Mouse (Mus musculus): ENCODE measurements at regions not wholly inside any gene's neighbourhood (a gene's known extent, or its start where the extent isn't known, plus 50 kb on each side); places are given as distances from the start of the nearest gene placed in this dataset.

GRCm38 (mm10) chr9:120766881-120767280, 162.1 kb upstream of the Ctnnb1 start:
- Histone ChIP-seq H3K36me3 (ENCODE audit: insufficient read depth, low read length) (no peaks in the 10 kb centered on the region), H3K9me3 (ENCODE audit: low read length) (peaks cover 6% of the 10 kb centered on the region; the same call in 1 of the 2 replicates), H3K4me1 (replicated peaks; ENCODE audit: low read depth, low read length) (peaks cover 65% of the 10 kb centered on the region), H3K4me3 (replicated peaks; ENCODE audit: low read length) (no peak overlapping the region), H3K27me3 (ENCODE audit: insufficient read depth, low read length) (no peaks in the 10 kb centered on the region)
- TF ChIP-seq NANOG (IDR thresholded peaks at IDR 0.05; ENCODE audit: borderline replicate concordance, low read length) = no peak
- TF ChIP-seq CTCF (conservative IDR thresholded peaks at IDR 0.05; ENCODE audit: low read length) = no peak
- no peak for TF ChIP-seq POU5F1 (IDR thresholded peaks at IDR 0.05; ENCODE audit: borderline replicate concordance, low read length)

GRCm38 (mm10) chr9:120767396-120767795, 161.6 kb upstream of the Ctnnb1 start:
- Histone ChIP-seq H3K4me3 (replicated peaks; ENCODE audit: low read length) (no peak overlapping the region), H3K27me3 (ENCODE audit: insufficient read depth, low read length) (no peaks in the 10 kb centered on the region), H3K9me3 (ENCODE audit: low read length) (peaks cover 6% of the 10 kb centered on the region; the same call in 1 of the 2 replicates), H3K36me3 (ENCODE audit: insufficient read depth, low read length) (no peaks in the 10 kb centered on the region), H3K4me1 (replicated peaks; ENCODE audit: low read depth, low read length) (peaks cover 66% of the 10 kb centered on the region)
- TF ChIP-seq POU5F1 (IDR thresholded peaks at IDR 0.05; ENCODE audit: borderline replicate concordance, low read length) = no peak
- TF ChIP-seq CTCF (conservative IDR thresholded peaks at IDR 0.05; ENCODE audit: low read length) = no peak
- no peak for TF ChIP-seq NANOG (IDR thresholded peaks at IDR 0.05; ENCODE audit: borderline replicate concordance, low read length)

- Histone ChIP-seq H3K27me3 (ENCODE audit: insufficient read depth, low read length) (no peaks in the 10 kb centered on the region), H3K4me1 (replicated peaks; ENCODE audit: low read depth, low read length) (peaks cover 58% of the 10 kb centered on the region), H3K36me3 (ENCODE audit: insufficient read depth, low read length) (no peaks in the 10 kb centered on the region), H3K4me3 (replicated peaks; ENCODE audit: low read length) (no peak overlapping the region), H3K9me3 (ENCODE audit: low read length) (peaks cover 6% of the 10 kb centered on the region; the same call in 1 of the 2 replicates)
- TF ChIP-seq CTCF (conservative IDR thresholded peaks at IDR 0.05; ENCODE audit: low read length) (no peak), NANOG (IDR thresholded peaks at IDR 0.05; ENCODE audit: borderline replicate concordance, low read length) (no peak), POU5F1 (IDR thresholded peaks at IDR 0.05; ENCODE audit: borderline replicate concordance, low read length) (no peak)
Measured at GRCm38 (mm10) chr9:120769056-120769455, 160.0 kb upstream of the Ctnnb1 start.

GRCm38 (mm10) chr9:120769679-120770078, 159.3 kb upstream of the Ctnnb1 start:
- H3K9me3 ChIP-seq (ENCODE audit: low read length) = peaks cover 6% of the 10 kb centered on the region; the same call in 1 of the 2 replicates
- H3K4me3 ChIP-seq (replicated peaks; ENCODE audit: low read length) = no peak overlapping the region
- TF ChIP-seq POU5F1 (IDR thresholded peaks at IDR 0.05; ENCODE audit: borderline replicate concordance, low read length) = no peak
- H3K36me3 ChIP-seq (ENCODE audit: insufficient read depth, low read length) = no peaks in the 10 kb centered on the region
- no peaks in the 10 kb centered on the region for H3K27me3 ChIP-seq (ENCODE audit: insufficient read depth, low read length)
- H3K4me1 ChIP-seq (replicated peaks; ENCODE audit: low read depth, low read length) = peaks cover 52% of the 10 kb centered on the region

GRCm38 (mm10) chr9:120770886-120771285, 158.1 kb upstream of the Ctnnb1 start:
- H3K9me3 ChIP-seq (ENCODE audit: low read length) = peaks cover 6% of the 10 kb centered on the region; the same call in 1 of the 2 replicates
- TF ChIP-seq NANOG (IDR thresholded peaks at IDR 0.05; ENCODE audit: borderline replicate concordance, low read length) (no peak), POU5F1 (IDR thresholded peaks at IDR 0.05; ENCODE audit: borderline replicate concordance, low read length) (no peak), CTCF (conservative IDR thresholded peaks at IDR 0.05; ENCODE audit: low read length) (no peak)

GRCm38 (mm10) chr9:120771896-120772530, 157.0 kb upstream of the Ctnnb1 start:
- H3K9me3 ChIP-seq (ENCODE audit: low read length) = 0 out of 2 replicates have a peak, but pooled peaks cover under 1% of the 10 kb centered on the region
- no peak overlapping the region for H3K4me3 ChIP-seq (replicated peaks; ENCODE audit: low read length)
- no peaks in the 10 kb centered on the region for H3K36me3 ChIP-seq (ENCODE audit: insufficient read depth, low read length)
- H3K27me3 ChIP-seq (ENCODE audit: insufficient read depth, low read length) = peaks cover 15% of the 10 kb centered on the region
- peaks cover 42% of the 10 kb centered on the region for H3K4me1 ChIP-seq (replicated peaks; ENCODE audit: low read depth, low read length)
- no peak for TF ChIP-seq POU5F1 (IDR thresholded peaks at IDR 0.05; ENCODE audit: borderline replicate concordance, low read length)
- TF ChIP-seq NANOG (IDR thresholded peaks at IDR 0.05; ENCODE audit: borderline replicate concordance, low read length) = no peak
- TF ChIP-seq CTCF (conservative IDR thresholded peaks at IDR 0.05; ENCODE audit: low read length) = no peak

More at GRCm38 (mm10) chr9:120770886-120771285, 158.1 kb upstream of the Ctnnb1 start:
- Histone ChIP-seq H3K4me1 (replicated peaks; ENCODE audit: low read depth, low read length) (peaks cover 42% of the 10 kb centered on the region), H3K27me3 (ENCODE audit: insufficient read depth, low read length) (peaks cover 4% of the 10 kb centered on the region; the same call in 1 of the 2 replicates), H3K36me3 (ENCODE audit: insufficient read depth, low read length) (no peaks in the 10 kb centered on the region), H3K4me3 (replicated peaks; ENCODE audit: low read length) (no peak overlapping the region)

DNA sequence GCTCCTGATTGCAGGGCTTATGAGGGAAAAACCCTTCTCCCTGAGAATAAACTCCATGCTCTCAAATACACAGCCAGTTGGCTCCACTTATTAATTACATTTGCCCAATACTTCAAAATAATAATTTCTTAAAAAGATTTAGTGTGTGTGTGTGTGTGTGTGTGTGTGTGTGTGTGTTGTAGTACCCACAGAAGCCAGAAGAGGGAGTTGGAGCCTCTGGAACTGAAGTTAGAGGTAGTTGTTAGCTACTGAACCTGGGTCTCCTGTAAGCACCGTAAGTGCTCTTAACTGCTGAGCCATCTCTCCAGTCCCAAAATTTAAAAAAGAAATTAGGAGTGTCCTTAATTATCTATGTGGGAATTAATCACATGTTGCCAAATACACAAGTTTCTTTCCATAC, 154.8 kb upstream of the Ctnnb1 start:
- peaks cover 27% of the 10 kb centered on the region for H3K27me3 ChIP-seq (ENCODE audit: insufficient read depth, low read length)
- TF ChIP-seq CTCF (conservative IDR thresholded peaks at IDR 0.05; ENCODE audit: low read length) (peak; percentile 68), NANOG (IDR thresholded peaks at IDR 0.05; ENCODE audit: borderline replicate concordance, low read length) (no peak), POU5F1 (IDR thresholded peaks at IDR 0.05; ENCODE audit: borderline replicate concordance, low read length) (no peak)
- H3K36me3 ChIP-seq (ENCODE audit: insufficient read depth, low read length) = no peaks in the 10 kb centered on the region
- peaks cover 29% of the 10 kb centered on the region for H3K4me1 ChIP-seq (replicated peaks; ENCODE audit: low read depth, low read length)
- no peak overlapping the region for H3K4me3 ChIP-seq (replicated peaks; ENCODE audit: low read length)
- H3K9me3 ChIP-seq (ENCODE audit: low read length) = 0 out of 2 replicates have a peak, but pooled peaks cover 2% of the 10 kb centered on the region

GRCm38 (mm10) chr9:120774772-120775171, 154.2 kb upstream of the Ctnnb1 start:
- H3K9me3 ChIP-seq (ENCODE audit: low read length) = 0 out of 2 replicates have a peak, but pooled peaks cover 2% of the 10 kb centered on the region
- no peak for TF ChIP-seq CTCF (conservative IDR thresholded peaks at IDR 0.05; ENCODE audit: low read length)
- no peak for TF ChIP-seq POU5F1 (IDR thresholded peaks at IDR 0.05; ENCODE audit: borderline replicate concordance, low read length)
- no peak for TF ChIP-seq NANOG (IDR thresholded peaks at IDR 0.05; ENCODE audit: borderline replicate concordance, low read length)
- H3K27me3 ChIP-seq (ENCODE audit: insufficient read depth, low read length) = peaks cover 27% of the 10 kb centered on the region
- no peak overlapping the region for H3K4me3 ChIP-seq (replicated peaks; ENCODE audit: low read length)
- H3K36me3 ChIP-seq (ENCODE audit: insufficient read depth, low read length) = no peaks in the 10 kb centered on the region
- H3K4me1 ChIP-seq (replicated peaks; ENCODE audit: low read depth, low read length) = peaks cover 24% of the 10 kb centered on the region

Measured in E14TG2a.4 (cell line).